In the genomic region with DNA sequence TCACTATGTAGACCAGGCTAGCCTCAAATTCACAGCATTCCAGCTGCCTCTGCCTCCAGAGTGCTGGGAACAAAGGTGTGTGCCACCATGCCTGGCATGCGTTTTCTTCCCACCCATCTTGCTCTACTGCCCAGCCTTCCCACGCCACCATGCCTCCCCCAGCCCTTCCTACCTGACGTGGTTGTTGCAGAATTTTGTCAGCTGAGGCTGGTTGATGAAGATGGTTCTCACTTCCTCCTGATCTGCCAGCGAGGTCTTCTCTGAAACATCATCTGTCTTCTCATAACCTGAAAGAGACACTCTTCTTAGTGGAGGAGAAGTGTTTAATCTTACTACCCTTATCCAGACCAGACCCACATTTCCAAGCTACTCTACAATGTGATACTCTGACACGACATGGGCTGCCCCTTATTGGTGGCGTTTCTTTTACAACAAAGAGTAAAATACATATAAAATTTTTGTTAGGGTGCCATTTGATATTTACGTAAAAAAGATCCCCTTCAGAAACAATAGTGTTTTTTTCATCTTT, we compare ENCODE assay signal across 16 mouse cellular contexts. TPM values are rescaled to one million over a fixed set of nuclear protein-coding genes. Genes with fewer than 3 reads are reported as not detected.
DNase-seq lines count a peak whose midpoint lies in the region; ATAC-seq and TF ChIP-seq lines count a peak whose summit lies in the region.
"Had no signal": no experiment of that assay in that cellular context is flagged by ENCODE, and none has a peak within 500 bp of the region (broad histone marks: within the 10 kb centered on the region; RNA-seq: fewer than 3 reads in every experiment).

No protein-coding gene starts in this region.

- H3K4me2 ChIP-seq in liver, embryonic 13.5 days = peak overlapping the region; percentile 82
- H3K4me2 ChIP-seq: embryonic facial prominence, embryonic 15.5 days; hindbrain, embryonic 15.5 days had no signal

- H3K9ac ChIP-seq in liver, embryonic 13.5 days = peak overlapping the region; percentile 84
- H3K9ac ChIP-seq: embryonic facial prominence, embryonic 15.5 days; hindbrain, embryonic 15.5 days had no signal

- H3K27me3 ChIP-seq in spleen, adult 2 months (ENCODE audit: control insufficient read depth, insufficient read depth, low read length) = no peaks in the 10 kb centered on the region
- no peaks in the 10 kb centered on the region for H3K27me3 ChIP-seq in liver, embryonic 13.5 days
- H3K27me3 ChIP-seq: embryonic facial prominence, embryonic 15.5 days; hindbrain, embryonic 15.5 days had no signal

- DNase-seq in frontal cortex, postnatal 14 days (ENCODE audit: low spot score in 2 of 2) = no peak
- DNase-seq in spleen, adult 2 months (ENCODE audit: low read depth in 1 of 2, low spot score in 2 of 2) = no peak
- DNase-seq in spleen, postnatal 36 days (ENCODE audit: low spot score in 2 of 2) = no peak
- peak; percentile 28 for DNase-seq in liver, embryonic 13.5 days
- DNase-seq in urinary bladder, postnatal 25 days (ENCODE audit: low spot score) = no peak
- no peak for DNase-seq in layer of hippocampus, postnatal 14 days (ENCODE audit: low spot score in 2 of 2)
- DNase-seq: adrenal gland, adult 2 months; gastrocnemius, postnatal 36 days; kidney, adult 11 months; kidney, postnatal 14 days; right cerebral cortex, adult 18-20 months had no signal

- peak overlapping the region; percentile 9; the same call in 1 of the 2 replicates for H3K27ac ChIP-seq in spleen, adult 2 months (ENCODE audit: insufficient read depth, low read length)
- peak overlapping the region; percentile 91 for H3K27ac ChIP-seq in liver, embryonic 13.5 days
- H3K27ac ChIP-seq: embryonic facial prominence, embryonic 15.5 days; hindbrain, embryonic 15.5 days had no signal

- no peak for TF ChIP-seq POLR2A in spleen, adult 2 months (IDR thresholded peaks at IDR 0.05; ENCODE audit: low read depth, low read length)

- no peak overlapping the region for H3K4me3 ChIP-seq in spleen, adult 2 months (ENCODE audit: extremely low read depth, insufficient read depth, insufficient read length)
- peak overlapping the region; percentile 70 for H3K4me3 ChIP-seq in liver, embryonic 13.5 days (replicated peaks)
- H3K4me3 ChIP-seq: embryonic facial prominence, embryonic 15.5 days; hindbrain, embryonic 15.5 days had no signal

- H3K36me3 ChIP-seq in spleen, adult 2 months (ENCODE audit: control insufficient read depth, insufficient read depth, low read length) = peaks cover 7% of the 10 kb centered on the region
- H3K36me3 ChIP-seq in liver, embryonic 13.5 days = peaks cover 21% of the 10 kb centered on the region
- H3K36me3 ChIP-seq: embryonic facial prominence, embryonic 15.5 days had no signal

- 0 out of 2 replicates have a peak, but pooled peaks have one; percentile 12 for ATAC-seq in frontal cortex, adult (ENCODE audit: low TSS enrichment)
- ATAC-seq in liver, embryonic 13.5 days (ENCODE audit: low read depth) = no peak
- ATAC-seq in megakaryocyte-erythroid progenitor cell, adult 5-6 weeks (replicated peaks; ENCODE audit: low FRiP score, low TSS enrichment, poor library complexity, severe bottlenecking) = peak; percentile 29; the same call in 1 of the 2 replicates
- ATAC-seq: forebrain, embryonic 16.5 days had no signal

- no peaks in the 10 kb centered on the region for H3K9me3 ChIP-seq in liver, embryonic 13.5 days (replicated peaks)
- H3K9me3 ChIP-seq: embryonic facial prominence, embryonic 15.5 days; hindbrain, embryonic 15.5 days had no signal

- TF ChIP-seq CTCF in spleen, adult 2 months (IDR thresholded peaks at IDR 0.05; ENCODE audit: extremely low read depth, insufficient read depth, insufficient read length, insufficient replicate concordance) = no peak

- 64% methylated on average over 7 of the region's 7 CpGs for WGBS in spleen, adult 2 months
- 27% methylated on average over 7 of the region's 7 CpGs for WGBS in liver, embryonic 13.5 days (ENCODE audit: insufficient replicate concordance)

- no peaks in the 10 kb centered on the region for H3K4me1 ChIP-seq in spleen, adult 2 months (ENCODE audit: control insufficient read depth, insufficient read depth, insufficient read length)
- peaks cover 52% of the 10 kb centered on the region for H3K4me1 ChIP-seq in liver, embryonic 13.5 days (replicated peaks)
- H3K4me1 ChIP-seq: embryonic facial prominence, embryonic 15.5 days had no signal

RNA-seq across cellular contexts. Expression of gene Atp8a1, which starts 32.7 kb away (rescaled TPM):
- polyA plus RNA-seq in spleen, adult 2 months (2012; rRNA removed) = 24.6 and 38.1 TPM in 2 replicates
- polyA plus RNA-seq in liver, embryonic 13.5 days (2015; fragmentation: Nextera tagmentation; extraction: Ambion mirVana) = 45.2 and 47.2 TPM in 2 replicates
- 163 and 242 TPM in 2 replicates for total RNA-seq in megakaryocyte-erythroid progenitor cell, adult 5-6 weeks (2014; fragmentation: Nextera tagmentation)
- 103 and 184 TPM in 2 replicates for total RNA-seq in megakaryocyte-erythroid progenitor cell, adult 5-6 weeks (2017)
- total RNA-seq in layer of hippocampus, postnatal 14 days (2021) = 100 to 1,000 TPM; 141 to 150 TPM
